In the genomic region with DNA sequence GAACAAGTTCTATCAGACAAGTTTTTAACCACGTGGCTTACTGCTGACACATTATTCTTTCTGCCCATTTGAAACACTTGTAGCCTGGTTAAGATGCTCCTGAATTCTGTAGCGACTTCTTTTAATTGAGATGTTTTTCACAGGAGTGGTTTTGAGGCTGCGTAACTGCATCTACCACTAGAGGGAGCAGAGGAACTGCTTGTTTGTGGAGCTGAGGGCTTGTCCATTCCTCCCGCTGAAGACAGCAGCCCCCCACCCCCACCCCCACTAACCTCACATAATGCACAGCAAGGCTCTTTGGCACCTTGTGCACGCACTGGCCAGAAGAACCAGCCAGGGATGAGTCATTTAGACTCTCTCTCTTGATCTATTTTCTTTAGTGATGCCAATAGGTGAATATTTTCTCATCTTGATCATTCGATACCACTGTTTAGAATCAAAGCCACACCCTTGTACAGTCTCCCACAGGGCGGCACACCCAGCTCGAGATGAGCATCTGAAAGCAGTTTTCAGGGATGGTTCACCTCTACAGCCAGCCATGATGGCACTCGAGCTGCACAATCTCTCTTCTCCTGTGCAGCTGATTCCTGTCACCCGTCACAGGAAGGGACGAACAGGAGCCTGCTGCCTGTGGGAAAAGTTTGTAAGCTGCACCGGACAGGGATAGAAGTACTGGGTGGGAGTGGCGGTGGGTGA, we compare ENCODE assay signal across 9 mouse cellular contexts.
DNase-seq lines count a peak whose midpoint lies in the region; ATAC-seq and TF ChIP-seq lines count a peak whose summit lies in the region.
"Had no signal": no experiment of that assay in that cellular context is flagged by ENCODE, and none has a peak within 500 bp of the region (broad histone marks: within the 10 kb centered on the region; RNA-seq: fewer than 3 reads in every experiment).

No protein-coding gene starts in this region.

- no peak overlapping the region for H3K4me3 ChIP-seq in kidney, postnatal 0 days (replicated peaks; ENCODE audit: low read depth, low read length)
- H3K4me3 ChIP-seq in kidney, embryonic 15.5 days (replicated peaks), result no peak overlapping the region
- H3K4me3 ChIP-seq in ES-Bruce4 (ENCODE audit: low read depth, low read length), result no peak overlapping the region
- H3K4me3 ChIP-seq: embryonic facial prominence, embryonic 13.5 days; limb, embryonic 12.5 days had no signal

- H3K36me3 ChIP-seq in kidney, postnatal 0 days (ENCODE audit: insufficient read depth, low read length), result peaks cover 59% of the 10 kb centered on the region
- peaks cover 94% of the 10 kb centered on the region for H3K36me3 ChIP-seq in kidney, embryonic 15.5 days
- no peaks in the 10 kb centered on the region for H3K36me3 ChIP-seq in ES-Bruce4 (ENCODE audit: control insufficient read depth, insufficient read depth, low read length, poor library complexity, severe bottlenecking)

- no peaks in the 10 kb centered on the region for H3K4me1 ChIP-seq in kidney, postnatal 0 days (replicated peaks; ENCODE audit: insufficient read depth, low read length)
- H3K4me1 ChIP-seq in kidney, embryonic 15.5 days, result no peaks in the 10 kb centered on the region
- H3K4me1 ChIP-seq in ES-Bruce4 (ENCODE audit: control insufficient read depth, insufficient read depth, low read length), result no peaks in the 10 kb centered on the region
- H3K4me1 ChIP-seq: embryonic facial prominence, embryonic 13.5 days; limb, embryonic 12.5 days had no signal

- 63% methylated on average over 13 of the region's 13 CpGs for WGBS in kidney, postnatal 0 days
- WGBS in kidney, embryonic 15.5 days, result 66% methylated on average over 13 of the region's 13 CpGs

- no peak overlapping the region for H3K9ac ChIP-seq in kidney, postnatal 0 days (ENCODE audit: low read depth, low read length)
- no peak overlapping the region for H3K9ac ChIP-seq in kidney, embryonic 15.5 days
- no peak overlapping the region for H3K9ac ChIP-seq in ES-Bruce4 (ENCODE audit: low read depth, poor library complexity, severe bottlenecking)
- H3K9ac ChIP-seq: embryonic facial prominence, embryonic 13.5 days; limb, embryonic 12.5 days had no signal

- no peak for TF ChIP-seq EP300 in ES-Bruce4 (IDR thresholded peaks at IDR 0.05; ENCODE audit: insufficient read depth, low read depth, low read length)

- peak; percentile 76 for TF ChIP-seq CTCF in kidney, postnatal 0 days (IDR thresholded peaks at IDR 0.05; ENCODE audit: low read depth)
- peak; percentile 62 for TF ChIP-seq CTCF in ES-Bruce4 (IDR thresholded peaks at IDR 0.05; ENCODE audit: low read depth, low read length)

- no peaks in the 10 kb centered on the region for H3K9me3 ChIP-seq in kidney, postnatal 0 days (replicated peaks; ENCODE audit: low read length)
- no peaks in the 10 kb centered on the region for H3K9me3 ChIP-seq in kidney, embryonic 15.5 days (replicated peaks)
- H3K9me3 ChIP-seq in ES-Bruce4 (replicated peaks; ENCODE audit: control insufficient read depth, insufficient read depth, low read length, poor library complexity, severe bottlenecking), result no peaks in the 10 kb centered on the region
- H3K9me3 ChIP-seq: embryonic facial prominence, embryonic 13.5 days; limb, embryonic 12.5 days had no signal

- ATAC-seq in kidney, postnatal 0 days (replicated peaks; ENCODE audit: low FRiP score, low read depth), result no peak
- no peak for ATAC-seq in kidney, embryonic 15.5 days (replicated peaks; ENCODE audit: low FRiP score)
- 0 out of 2 replicates have a peak, but pooled peaks have one; percentile 27 for ATAC-seq in megakaryocyte, adult 5-6 weeks (ENCODE audit: poor library complexity, severe bottlenecking)

- no peak overlapping the region for H3K27ac ChIP-seq in kidney, postnatal 0 days
- H3K27ac ChIP-seq in kidney, embryonic 15.5 days, result no peak overlapping the region
- no peak overlapping the region for H3K27ac ChIP-seq in ES-Bruce4 (ENCODE audit: insufficient read depth, low read length)
- H3K27ac ChIP-seq: embryonic facial prominence, embryonic 13.5 days; limb, embryonic 12.5 days had no signal

- peak; percentile 63 for DNase-seq in kidney, postnatal 0 days (ENCODE audit: low spot score)
- DNase-seq in 3T3-L1 (ENCODE audit: low read depth, low spot score), result peak; percentile 47
- DNase-seq in cerebellum, postnatal 36 days, result peak; percentile 59 to 73
- DNase-seq in spleen, postnatal 4 days (ENCODE audit: low spot score in 2 of 2), result no peak

- H3K27me3 ChIP-seq in kidney, postnatal 0 days (ENCODE audit: insufficient read depth, low read length), result no peaks in the 10 kb centered on the region
- no peaks in the 10 kb centered on the region for H3K27me3 ChIP-seq in kidney, embryonic 15.5 days
- H3K27me3 ChIP-seq in ES-Bruce4 (ENCODE audit: control insufficient read depth, insufficient read depth, low read length, poor library complexity, severe bottlenecking), result no peaks in the 10 kb centered on the region
- H3K27me3 ChIP-seq: embryonic facial prominence, embryonic 13.5 days; limb, embryonic 12.5 days had no signal

- H3K4me2 ChIP-seq in kidney, postnatal 0 days (ENCODE audit: low read length), result no peak overlapping the region
- H3K4me2 ChIP-seq in kidney, embryonic 15.5 days, result no peak overlapping the region
- H3K4me2 ChIP-seq: embryonic facial prominence, embryonic 13.5 days; limb, embryonic 12.5 days had no signal

- no peak for TF ChIP-seq POLR2A in ES-Bruce4 (IDR thresholded peaks at IDR 0.05; ENCODE audit: insufficient read depth, low read length)

Comparison
In these comparisons a context has a peak if more than half of its experiments do, and no peak if none do; other contexts are left out.
1. DNase-seq: peak in kidney, postnatal 0 days (single experiment), 3T3-L1 (single experiment) and cerebellum, postnatal 36 days (2 of 2); none in spleen, postnatal 4 days (0 of 2).